Mouse (Mus musculus) spleen, embryonic (tissue): Measurements from ENCODE around the gene Nectin4.

Experiments
- CTCF ChIA-PET: fragments of 350-600 bp; sonication (Branson Sonifier 250); formaldehyde crosslinking; loops from one replicate; lab custom pipeline; 2022; lab: Charles Lee

Nectin4 gene

DNA sequence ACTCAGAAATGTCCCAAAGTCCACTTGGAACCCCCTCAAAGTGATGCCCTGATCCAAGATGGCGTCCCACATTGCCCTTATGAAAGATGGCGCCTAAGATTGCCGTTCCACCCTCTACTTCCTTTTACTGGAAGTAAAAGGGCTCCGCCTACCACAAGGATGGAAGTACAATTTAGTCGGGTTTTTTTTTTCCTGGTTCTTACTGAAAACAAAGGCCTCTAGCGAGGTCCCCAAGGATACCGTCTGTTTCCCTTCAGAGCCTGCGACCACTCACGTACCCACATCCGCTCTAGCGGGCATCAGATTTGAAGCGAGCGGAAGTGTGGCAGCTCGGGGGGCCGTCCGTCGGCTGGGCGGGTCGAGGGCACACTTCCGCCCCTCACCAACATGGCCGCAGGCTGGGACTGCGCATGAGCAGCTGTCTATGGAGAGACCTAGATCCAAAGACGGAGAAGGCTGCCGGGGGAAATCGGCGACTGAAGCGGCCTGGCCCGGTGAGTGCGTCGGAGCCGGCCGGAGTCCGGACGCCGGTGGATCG lies 41.1 kb downstream of the Nectin4 start, which contains the start of gene Usf1:
TSS of gene Usf1 (plus strand) at position 367 of the 538 bp plus-strand sequence.
- CTCF ChIA-PET = interaction anchor here (0.6 to 0.7 kb wide), 3 partner anchors 26 to 882 kb away, joined by 3 to 5 read pairs (median 5); no protein-coding TSS in a partner anchor

DNA sequence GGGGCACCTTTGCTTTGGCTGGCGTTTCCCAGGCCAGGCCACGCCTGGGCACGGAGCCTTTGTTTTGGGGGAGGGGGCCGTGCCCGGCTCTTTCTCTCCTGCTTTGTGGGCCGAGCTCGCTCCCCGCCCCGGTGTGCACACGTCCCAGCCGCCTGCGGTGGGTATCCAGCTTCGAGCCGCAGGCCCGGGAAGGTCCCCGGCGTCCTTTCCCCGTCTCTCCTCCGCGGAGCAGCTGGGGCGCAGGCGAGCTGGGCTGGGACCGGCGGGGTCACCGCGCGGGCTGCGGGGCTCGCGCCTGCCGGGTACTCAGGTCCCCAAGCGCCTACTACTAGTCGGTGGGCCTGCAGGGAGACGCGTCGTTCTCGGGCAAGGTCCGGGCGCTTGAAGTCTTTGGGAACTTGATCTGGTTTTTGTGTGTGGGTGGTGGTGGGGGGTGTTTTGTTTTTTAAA lies 41.6 kb downstream of the Nectin4 start:
- CTCF ChIA-PET = interaction anchor here (0.6 kb wide), 1 partner anchor 26 kb away, joined by 5 read pairs; no protein-coding TSS in a partner anchor

DNA sequence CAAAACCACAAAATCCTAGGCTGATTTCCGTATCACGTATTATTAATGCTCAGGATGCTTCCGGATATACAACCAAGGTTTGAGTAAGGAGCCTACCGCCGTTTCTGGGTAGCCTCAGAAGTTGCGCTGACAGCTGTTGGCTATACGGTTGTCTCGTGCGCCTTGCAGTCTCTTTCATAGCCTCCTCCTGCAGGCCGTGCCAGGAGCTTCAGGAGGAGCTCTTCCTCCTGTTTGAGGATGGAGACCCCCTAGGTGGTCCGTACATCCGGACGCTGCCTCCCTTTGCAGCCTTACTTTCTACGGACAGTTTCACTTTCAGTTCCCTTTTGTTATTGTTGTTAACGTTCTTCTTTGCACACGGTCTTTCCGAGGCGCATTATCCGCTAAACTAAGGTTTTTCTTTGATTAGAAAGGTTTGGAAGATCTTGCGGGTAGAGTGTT lies 42.1 kb downstream of the Nectin4 start:
- CTCF ChIA-PET = no interaction called here

DNA sequence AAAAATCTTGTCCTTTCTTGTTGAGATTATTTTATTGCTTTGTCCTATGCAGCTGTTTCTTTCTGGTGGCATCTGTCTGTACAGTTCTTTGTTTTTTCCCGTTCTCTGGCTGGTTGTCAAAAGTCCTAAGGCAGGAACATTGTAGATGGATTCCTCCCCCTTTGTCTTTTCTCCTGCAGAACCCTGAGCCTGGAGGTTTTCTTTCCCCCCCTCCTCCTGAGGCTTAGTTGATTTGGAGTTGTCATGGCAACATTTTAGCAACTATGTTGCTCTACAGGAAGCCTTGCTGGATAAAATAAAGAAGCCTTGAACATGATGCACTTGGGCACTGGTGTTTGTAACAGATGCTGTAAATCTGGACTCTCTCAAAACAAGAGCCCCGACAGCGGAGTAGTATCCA lies 42.5 kb downstream of the Nectin4 start:
- CTCF ChIA-PET = no interaction called here

DNA sequence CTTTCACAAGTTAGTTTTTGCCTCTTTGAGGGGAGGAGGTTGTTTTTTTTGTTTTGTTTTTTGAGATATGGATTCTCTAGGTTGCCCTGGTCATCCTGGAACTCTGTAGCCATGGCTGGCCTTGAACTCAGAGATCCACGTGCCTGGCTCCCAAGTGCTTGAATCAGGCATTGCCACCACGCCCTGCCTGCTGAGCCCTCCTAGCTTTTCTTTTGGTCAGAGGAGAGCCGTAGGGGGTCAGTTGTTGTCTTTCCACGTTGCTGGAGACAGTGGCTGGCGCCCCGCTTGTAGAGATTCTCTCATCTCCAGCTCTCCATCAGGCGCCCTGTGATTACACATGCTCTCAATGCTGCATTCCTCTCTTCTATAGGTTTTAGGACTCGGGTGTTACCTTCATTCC lies 43.7 kb downstream of the Nectin4 start:
- CTCF ChIA-PET = no interaction called here

DNA sequence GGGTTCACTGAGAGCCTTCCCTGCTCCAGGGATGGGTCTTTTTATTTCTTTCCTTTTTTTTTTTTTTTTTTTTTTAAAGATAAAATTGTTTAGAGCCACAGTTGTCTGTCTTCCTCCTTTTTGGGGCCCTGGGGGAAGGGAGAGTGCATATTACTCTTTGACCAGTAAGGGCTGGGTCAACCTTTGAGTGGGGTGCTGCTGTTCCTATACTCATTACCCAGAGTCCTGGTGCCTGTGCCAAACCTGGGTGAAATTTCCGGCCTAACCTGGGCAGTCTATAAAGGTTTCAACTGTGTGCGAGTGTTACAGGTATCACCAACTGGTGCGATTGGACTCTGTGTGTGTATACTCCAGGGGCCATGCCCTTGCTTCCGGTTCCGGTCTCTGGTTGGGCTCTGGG lies 48.8 kb downstream of the Nectin4 start, which contains the start of gene Tstd1:
TSS of gene Tstd1 (plus strand) at position 213 of the 400 bp plus-strand sequence.
- CTCF ChIA-PET = no interaction called here

DNA sequence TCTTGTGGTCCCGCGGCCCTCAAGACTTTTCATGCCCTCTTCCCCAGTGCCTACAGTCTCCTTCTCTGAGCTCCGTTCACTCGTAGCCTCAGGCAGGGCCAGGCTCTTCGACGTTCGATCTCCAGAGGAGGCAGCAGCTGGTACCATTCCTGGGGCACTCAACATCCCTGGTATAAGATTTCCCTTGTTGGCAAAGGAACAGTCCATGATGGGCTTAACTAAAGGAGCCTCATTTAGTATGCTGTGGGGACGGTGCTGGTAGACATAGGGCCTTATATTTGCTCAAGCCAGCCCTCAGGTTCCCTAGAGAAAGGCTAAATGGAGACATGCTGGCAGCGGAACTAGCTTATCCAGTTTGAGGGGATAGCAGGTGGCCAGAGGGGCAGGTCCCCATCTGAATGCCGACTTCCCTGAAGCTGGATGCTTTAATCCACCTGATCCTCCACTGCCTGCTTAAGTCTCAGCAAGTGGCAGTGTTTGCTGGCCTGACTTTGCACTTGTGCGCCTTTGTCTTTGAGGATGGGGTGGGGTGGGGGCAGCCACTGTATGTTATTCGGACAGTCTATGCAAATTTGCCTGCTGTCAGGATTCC lies 49.5 kb downstream of the Nectin4 start:
- CTCF ChIA-PET = no interaction called here

DNA sequence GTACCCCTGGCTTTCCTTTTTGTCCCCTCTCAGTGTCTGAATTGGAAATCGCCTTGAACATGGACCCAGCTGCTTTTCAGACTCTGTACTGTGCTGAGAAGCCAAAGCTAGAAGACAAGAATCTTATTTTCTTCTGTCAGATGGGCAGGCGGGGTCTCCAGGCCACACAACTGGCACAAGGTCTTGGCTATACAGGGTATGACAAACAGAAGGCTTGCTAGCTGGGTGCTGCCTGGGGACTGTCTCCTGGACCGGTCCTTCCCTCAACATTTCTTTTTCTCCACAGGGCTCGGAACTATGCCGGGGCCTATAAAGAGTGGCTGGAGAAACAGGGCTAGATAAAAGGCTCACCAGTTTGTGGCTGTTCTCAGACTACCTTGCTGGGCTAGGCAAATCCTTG lies 50.0 kb downstream of the Nectin4 start:
- CTCF ChIA-PET = no interaction called here

DNA sequence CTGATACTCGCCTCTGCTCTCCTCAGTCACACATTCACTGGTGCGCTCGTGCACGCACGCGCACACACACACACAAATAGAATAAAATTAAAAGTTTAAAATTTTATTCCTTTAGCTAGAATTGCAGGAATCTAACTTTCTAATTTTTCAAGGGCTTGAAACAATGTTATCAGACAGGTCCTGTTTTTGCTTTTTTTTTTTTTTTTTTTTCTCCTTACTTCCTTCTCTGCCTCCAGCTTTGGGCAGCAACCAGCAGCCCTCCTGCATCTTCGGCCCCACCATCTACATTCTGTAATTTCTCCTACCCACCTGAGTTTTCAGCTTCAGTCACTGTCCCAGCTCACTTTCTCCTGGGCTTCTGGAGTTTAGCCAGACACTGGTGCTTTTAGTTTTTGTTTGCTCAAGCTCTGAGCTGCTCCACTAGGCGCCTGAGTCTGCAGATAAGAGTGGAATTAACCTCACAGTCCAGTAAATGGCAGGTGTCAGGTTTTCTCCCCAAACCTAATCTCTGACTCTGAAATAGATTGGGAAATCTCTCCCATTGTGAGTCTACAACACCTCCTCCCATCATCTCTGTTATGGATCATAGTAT lies 52.7 kb downstream of the Nectin4 start:
- CTCF ChIA-PET = interaction anchor here (0.7 kb wide), 1 partner anchor 185 kb away, joined by 10 read pairs; the partner anchor contains the start of gene Ly9

DNA sequence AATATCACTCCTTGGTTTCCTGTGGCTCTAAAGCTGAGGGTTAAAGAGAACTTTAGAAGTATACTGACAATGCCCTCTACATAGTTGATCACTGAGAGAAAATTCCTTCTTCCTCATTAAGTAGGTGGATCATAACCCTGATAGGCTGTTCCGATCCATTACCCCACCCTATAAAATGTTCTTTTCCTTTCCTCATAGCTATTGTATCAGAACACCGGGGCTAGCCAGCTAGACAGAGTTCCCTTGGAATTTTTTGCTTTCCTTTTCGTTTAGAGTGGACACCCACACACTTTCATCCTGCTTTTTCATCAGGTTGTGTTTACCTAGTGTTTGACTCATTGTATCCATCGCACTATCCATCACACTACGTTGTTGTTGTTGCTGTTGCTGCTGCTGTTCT lies 54.7 kb downstream of the Nectin4 start:
- CTCF ChIA-PET = interaction anchor here (0.7 kb wide), 1 partner anchor 472 kb away, joined by 3 read pairs; no protein-coding TSS in a partner anchor

DNA sequence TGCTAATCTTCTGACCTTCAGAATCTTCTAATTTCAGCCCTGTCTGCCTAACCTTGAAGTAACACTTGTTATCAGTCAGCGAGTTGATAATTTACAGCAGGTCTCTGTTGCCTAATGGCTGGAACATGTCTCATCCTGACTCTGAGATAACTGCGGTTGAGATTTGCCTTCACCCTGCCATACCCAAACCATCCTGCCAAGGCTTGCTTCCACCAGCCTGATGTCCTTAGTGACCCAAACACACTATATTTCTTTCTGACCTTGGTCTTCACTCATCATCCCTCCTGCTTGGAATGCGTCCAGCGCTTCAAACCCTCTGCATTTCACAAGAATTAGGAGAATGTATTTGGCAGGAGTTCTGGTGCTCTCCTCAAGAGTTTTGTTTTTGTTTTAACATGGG lies 55.2 kb downstream of the Nectin4 start:
- CTCF ChIA-PET = no interaction called here

DNA sequence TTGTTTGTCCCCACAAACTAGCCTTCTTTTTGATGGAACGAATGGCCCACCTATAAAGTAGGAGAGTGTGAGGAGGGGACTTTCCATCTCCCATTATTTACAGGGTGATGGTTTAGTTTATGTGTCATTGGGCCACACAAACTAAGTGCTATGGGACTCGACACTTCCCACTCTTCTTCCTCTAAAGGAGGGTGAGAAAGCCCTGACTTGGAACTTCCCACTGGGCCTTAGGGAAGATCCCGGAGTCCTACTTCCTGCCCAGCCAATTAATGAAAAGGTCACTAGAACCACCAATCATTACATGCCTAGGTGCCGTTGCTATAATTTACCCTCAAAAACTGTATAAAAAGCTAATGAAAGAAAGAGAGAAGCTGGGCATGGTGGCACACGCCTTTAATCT lies 62.3 kb downstream of the Nectin4 start:
- CTCF ChIA-PET = no interaction called here

DNA sequence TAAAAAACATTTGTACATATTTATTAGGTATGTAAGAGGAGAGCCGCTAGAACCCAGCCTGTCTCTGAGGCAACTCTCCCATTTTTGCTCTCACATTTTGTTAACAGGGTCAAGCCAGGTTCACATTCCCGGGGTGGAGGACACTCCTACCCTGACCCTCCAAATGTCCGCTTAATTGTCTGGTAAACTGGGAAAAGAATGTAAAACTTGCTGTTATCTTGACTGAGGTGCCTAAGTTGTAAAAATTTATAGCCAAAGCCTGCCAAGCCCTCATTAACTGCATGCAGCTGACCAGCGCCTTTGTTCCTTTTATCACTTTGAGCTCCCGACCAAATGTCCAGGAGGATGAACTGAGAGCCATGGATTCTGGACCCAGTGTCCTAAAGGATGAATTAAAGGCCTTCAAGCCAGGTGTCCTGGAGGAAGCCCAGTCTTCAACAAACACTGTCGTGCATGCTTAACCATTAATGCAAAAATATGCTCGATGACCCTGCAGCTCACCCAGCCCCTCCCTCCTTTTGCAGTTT lies 65.5 kb downstream of the Nectin4 start:
- CTCF ChIA-PET = no interaction called here

DNA sequence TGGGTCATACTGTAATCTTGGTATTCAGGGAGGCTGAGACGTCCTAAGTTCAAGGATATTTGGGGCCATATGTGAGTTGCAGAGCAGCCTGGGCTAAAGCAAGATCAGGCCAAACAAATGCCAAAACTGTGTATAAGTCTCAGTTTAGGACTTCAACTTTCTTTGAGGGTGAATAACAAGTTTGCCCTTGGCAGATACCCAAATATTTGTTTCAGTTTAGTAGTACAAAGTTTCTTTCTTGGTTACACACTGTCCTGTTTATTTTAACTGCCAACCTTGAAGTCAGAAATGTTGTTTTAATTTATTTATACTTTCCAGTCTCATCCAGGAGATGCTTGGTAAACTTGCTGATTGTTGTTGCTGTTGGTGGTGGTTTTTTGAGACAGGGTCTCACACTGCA lies 66.1 kb downstream of the Nectin4 start:
- CTCF ChIA-PET = no interaction called here

DNA sequence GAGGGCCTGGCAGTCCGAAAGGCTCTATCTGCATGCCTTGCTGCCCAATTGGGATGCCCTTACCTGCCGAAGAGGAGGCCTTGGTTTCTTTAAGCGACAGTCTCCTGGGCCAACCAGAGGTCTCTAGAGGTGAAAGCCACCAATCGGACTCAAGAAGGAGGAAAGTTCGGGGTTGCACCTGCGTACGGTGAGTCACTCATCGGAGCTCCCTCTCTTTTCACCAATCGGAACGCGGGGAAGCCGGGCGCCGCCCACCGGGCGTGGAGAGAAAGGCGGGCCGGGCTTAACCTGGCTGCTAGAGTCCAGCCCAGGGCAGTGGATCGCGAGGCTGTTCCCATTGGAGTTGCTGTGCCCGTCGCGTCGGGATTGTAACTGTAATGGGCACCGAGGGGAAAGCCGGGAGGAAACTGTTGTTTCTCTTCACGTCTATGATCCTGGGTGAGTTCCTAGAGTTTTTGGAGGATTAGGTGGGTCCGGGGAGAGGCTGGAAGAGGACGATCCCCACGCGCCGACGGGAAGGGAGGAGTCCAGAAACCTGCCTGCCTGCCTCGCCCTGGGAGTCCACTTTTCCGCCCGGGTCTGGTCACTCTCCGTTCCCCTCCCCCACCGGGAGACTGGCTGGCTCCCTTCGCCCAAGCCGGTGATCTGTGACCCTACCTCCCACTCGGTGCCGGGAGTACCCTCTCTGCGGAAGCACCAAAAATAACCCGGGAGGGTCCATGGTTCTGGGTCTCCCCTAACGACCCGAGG lies 67.5 kb downstream of the Nectin4 start, which contains the start of gene F11r:
TSS of gene F11r (plus strand) at position 272 of the 750 bp plus-strand sequence.
- CTCF ChIA-PET = interaction anchor here (0.7 kb wide), 2 partner anchors 22 to 99 kb away, joined by 4 read pairs; no protein-coding TSS in a partner anchor
